Mouse (Mus musculus): ENCODE measurements around the gene Tgm7. TPM values are rescaled to one million over a fixed set of nuclear protein-coding genes. Genes with fewer than 3 reads are reported as not detected.
"Not testable (repeated sequence)": the region's sequence is repeated elsewhere in the genome, so short reads cannot be mapped to it uniquely, and the experiment has no call there.

The Tgm7 gene
- not detected for total RNA-seq (2021)
- long read RNA-seq, experiment 1 = 0 reads
- long read RNA-seq, experiment 2 = 0 reads

GRCm38 (mm10) chr2:121109695-121110094 lies at the start of gene Tgm7:
Tgm7 (minus strand) TSS chr2:121109795.
- intact Hi-C loops (cut with DNase I) = no loop called here
- no peak for DNase-seq

GRCm38 (mm10) chr2:121153100-121153499 lies 43.5 kb upstream of the Tgm7 start:
- no peak for DNase-seq
- intact Hi-C loops (cut with DNase I) = no loop called here

GRCm38 (mm10) chr2:121149679-121150078 lies 40.1 kb upstream of the Tgm7 start:
- DNase-seq = no peak
- intact Hi-C loops (cut with DNase I) = no loop called here

GRCm38 (mm10) chr2:121142415-121142814 lies 32.8 kb upstream of the Tgm7 start:
- intact Hi-C loops (cut with DNase I) = no loop called here
- no peak for DNase-seq

GRCm38 (mm10) chr2:121141216-121142035 lies 31.8 kb upstream of the Tgm7 start:
- intact Hi-C loops (cut with DNase I) = no loop called here
- DNase-seq = no peak

- peak; percentile 82 to 95 for DNase-seq
- intact Hi-C loops (cut with DNase I) = no loop called here
Measured at GRCm38 (mm10) chr2:121140018-121140882, 30.7 kb upstream of the Tgm7 start, which contains the start of the genes Adal and Lcmt2. Adal (plus strand) TSS chr2:121140428. Lcmt2 (minus strand) TSS chr2:121140653.

GRCm38 (mm10) chr2:121139266-121140017 lies 29.8 kb upstream of the Tgm7 start:
- intact Hi-C loops (cut with DNase I) = no loop called here
- peak in 1 of 2 experiments; percentile 14 for DNase-seq

- DNase-seq = no peak
- intact Hi-C loops (cut with DNase I) = no loop called here
Measured at GRCm38 (mm10) chr2:121137371-121137770, 27.8 kb upstream of the Tgm7 start.

- intact Hi-C loops (cut with DNase I) = no loop called here
- no peak for DNase-seq
Measured at GRCm38 (mm10) chr2:121132822-121133221, 23.2 kb upstream of the Tgm7 start.

- intact Hi-C loops (cut with DNase I) = no loop called here
- no peak for DNase-seq
Measured at GRCm38 (mm10) chr2:121128865-121129620, 19.4 kb upstream of the Tgm7 start.

GRCm38 (mm10) chr2:121127536-121127935 lies 17.9 kb upstream of the Tgm7 start:
- intact Hi-C loops (cut with DNase I) = no loop called here
- no peak for DNase-seq

- not testable (repeated sequence) for DNase-seq
Measured at GRCm38 (mm10) chr2:121126302-121126701, 16.7 kb upstream of the Tgm7 start.

GRCm38 (mm10) chr2:121119260-121119659 lies 9.7 kb upstream of the Tgm7 start:
- intact Hi-C loops (cut with DNase I) = no loop called here
- no peak for DNase-seq

More at GRCm38 (mm10) chr2:121126302-121126701, 16.7 kb upstream of the Tgm7 start:
- intact Hi-C loops (cut with DNase I) = not testable (repeated sequence)

GRCm38 (mm10) chr2:121115418-121115817 lies 5.8 kb upstream of the Tgm7 start:
- DNase-seq = no peak
- intact Hi-C loops (cut with DNase I) = no loop called here

- intact Hi-C loops (cut with DNase I) = no loop called here
- DNase-seq = no peak
Measured at GRCm38 (mm10) chr2:121105940-121106339, 3.7 kb downstream of the Tgm7 start.

- DNase-seq = peak; percentile 20 to 34
- intact Hi-C loops (cut with DNase I) = loop anchor here (5.0 kb wide), 3 partner anchors 60 to 220 kb away; partner anchors contain the start of gene Tmem62
Measured at GRCm38 (mm10) chr2:121102051-121102450, 7.5 kb downstream of the Tgm7 start.

- intact Hi-C loops (cut with DNase I) = no loop called here
- DNase-seq = no peak
Measured at GRCm38 (mm10) chr2:121089751-121090150, 19.8 kb downstream of the Tgm7 start.

- intact Hi-C loops (cut with DNase I) = no loop called here
- DNase-seq = no peak
Measured at GRCm38 (mm10) chr2:121088507-121088906, 21.1 kb downstream of the Tgm7 start.

- no peak for DNase-seq
- intact Hi-C loops (cut with DNase I) = loop anchor here (1.0 kb wide), 1 partner anchor 9 kb away; no protein-coding TSS in a partner anchor
Measured at GRCm38 (mm10) chr2:121085480-121086185, 24.0 kb downstream of the Tgm7 start, which contains the start of gene Tgm5. Tgm5 (minus strand) TSS chr2:121085841.

Data from gastrocnemius, postnatal 36 days (tissue).